Mouse (Mus musculus): ENCODE results near the gene Anapc13.

The Anapc13 gene

DNA sequence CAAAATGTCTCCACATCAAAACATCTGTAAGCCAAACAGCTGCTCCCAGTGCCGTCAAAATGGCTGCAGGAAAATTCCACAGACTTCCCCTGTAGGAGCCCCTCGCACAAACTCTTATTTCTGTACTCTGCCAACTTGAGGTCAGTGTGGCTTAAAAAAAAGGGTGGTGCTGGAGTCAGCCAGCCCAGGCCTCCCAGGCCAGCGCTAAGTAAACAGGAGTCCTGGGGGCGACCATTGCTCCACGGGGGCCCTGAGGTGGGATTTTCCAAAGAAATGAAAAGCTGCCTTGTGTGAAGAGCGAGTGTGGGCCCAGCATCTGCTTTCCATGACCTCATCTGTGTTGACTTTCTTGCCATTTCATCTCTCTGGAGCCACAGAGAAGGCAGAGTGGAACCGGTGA lies 55.4 kb downstream of the Anapc13 start:
- no peak for DNase-seq (ENCODE audit: low spot score in 2 of 2)
